Mouse (Mus musculus): Measurements from ENCODE around the gene Rassf1.

The Rassf1 gene

GRCm38 (mm10) chr9:107579023-107579900, 27.9 kb downstream of the Rassf1 start:
- in situ Hi-C loops (cut with MboI; ENCODE audit: low sequenced_read_pairs): no loop called here

DNA sequence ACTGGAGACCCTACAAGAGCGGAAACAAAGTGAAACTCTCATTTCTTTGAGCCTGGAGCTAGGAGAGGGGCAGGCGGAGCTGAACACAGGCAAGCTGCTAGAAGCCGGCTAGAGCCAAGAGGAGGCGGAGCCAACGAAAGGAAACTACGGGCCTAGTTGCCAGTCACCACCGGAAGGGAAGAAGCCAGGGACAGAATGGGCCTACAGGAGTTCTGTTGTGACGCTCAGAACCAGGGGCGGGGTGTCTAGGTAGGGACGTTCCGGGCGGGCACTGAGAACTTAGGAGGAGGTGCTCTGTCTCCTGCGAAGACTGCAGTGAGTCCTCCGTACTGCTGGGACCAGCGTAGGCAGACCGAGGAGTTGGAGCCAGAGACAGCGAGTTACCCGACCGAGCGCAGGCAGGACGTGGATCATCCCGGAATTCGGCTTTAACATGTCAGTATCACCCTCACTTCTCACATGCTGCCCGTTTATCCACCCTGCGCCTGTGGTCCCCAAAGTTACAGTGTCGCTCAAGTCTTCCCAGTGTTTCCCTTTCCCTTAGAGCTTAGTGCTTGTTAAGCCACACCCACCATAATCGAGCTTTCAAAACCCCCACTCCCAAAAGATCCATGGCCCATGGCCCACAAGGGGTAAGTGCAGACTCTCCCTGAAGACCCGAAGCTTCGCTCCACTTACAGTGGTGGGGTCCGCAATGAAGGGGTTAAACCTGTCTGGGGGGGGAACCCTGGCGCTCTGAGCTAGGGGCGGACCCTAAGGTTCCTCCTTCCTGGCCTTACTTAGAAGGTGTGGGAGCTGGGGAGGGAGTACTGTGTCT, 29.4 kb downstream of the Rassf1 start, which contains the start of gene Hyal3:
Gene Hyal3, plus strand, starts transcription at position 318 of the 817 bp plus-strand sequence.
- in situ Hi-C loops (cut with MboI; ENCODE audit: low sequenced_read_pairs): no loop called here

GRCm38 (mm10) chr9:107581584-107581983, 30.2 kb downstream of the Rassf1 start:
- in situ Hi-C loops (cut with MboI; ENCODE audit: low sequenced_read_pairs): no loop called here

- in situ Hi-C loops (cut with MboI; ENCODE audit: low sequenced_read_pairs): no loop called here
Observed at GRCm38 (mm10) chr9:107582509-107583062, 31.2 kb downstream of the Rassf1 start.

GRCm38 (mm10) chr9:107583174-107583573, 31.8 kb downstream of the Rassf1 start:
- in situ Hi-C loops (cut with MboI; ENCODE audit: low sequenced_read_pairs): no loop called here

GRCm38 (mm10) chr9:107586504-107586903, 35.1 kb downstream of the Rassf1 start:
- in situ Hi-C loops (cut with MboI; ENCODE audit: low sequenced_read_pairs): no loop called here

DNA sequence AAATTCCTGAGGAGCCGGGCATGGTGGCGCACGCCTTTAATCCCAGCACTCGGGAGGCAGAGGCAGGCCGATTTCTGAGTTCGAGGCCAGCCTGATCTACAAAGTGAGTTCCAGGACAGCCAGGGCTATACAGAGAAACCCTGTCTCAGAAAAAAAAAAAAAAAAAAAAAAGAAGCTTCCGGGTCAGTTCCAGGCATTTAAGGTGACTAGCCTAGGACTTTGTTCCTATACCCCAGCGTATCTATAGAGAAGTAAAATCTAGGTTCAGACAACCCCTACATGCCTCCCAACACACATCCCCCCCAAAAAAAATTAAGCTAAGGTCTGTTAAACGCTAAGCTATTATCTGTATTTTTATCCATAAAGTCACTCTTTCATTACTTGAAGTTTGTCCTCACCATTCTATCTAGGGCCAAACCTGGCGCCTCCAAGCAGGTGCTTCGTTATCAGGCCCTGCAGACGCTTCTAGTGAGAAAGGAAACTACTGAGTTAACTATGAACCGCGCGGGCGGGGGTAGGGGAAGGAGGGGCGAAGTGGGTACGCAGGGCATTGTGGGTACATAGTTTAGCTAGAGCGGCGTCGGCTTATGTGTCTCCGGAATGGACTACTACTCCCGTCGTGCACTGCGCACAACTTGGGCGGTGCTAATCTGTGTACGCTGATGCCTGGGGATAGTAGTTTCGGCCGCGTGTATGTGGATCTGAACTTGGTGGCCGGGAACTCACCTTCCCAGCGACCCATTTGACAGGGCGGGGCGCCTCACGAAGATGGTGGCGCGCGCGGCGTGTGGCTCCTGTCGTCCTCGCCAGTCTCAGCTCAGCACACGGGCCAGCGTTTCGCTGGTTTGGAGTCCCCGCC, 35.8 kb downstream of the Rassf1 start, which contains the start of gene Ifrd2:
Gene Ifrd2, plus strand, starts transcription at position 669 of the 859 bp plus-strand sequence.
- in situ Hi-C loops (cut with MboI; ENCODE audit: low sequenced_read_pairs): no loop called here

- in situ Hi-C loops (cut with MboI; ENCODE audit: low sequenced_read_pairs): no loop called here
Observed at GRCm38 (mm10) chr9:107587833-107588639, 36.7 kb downstream of the Rassf1 start.

DNA sequence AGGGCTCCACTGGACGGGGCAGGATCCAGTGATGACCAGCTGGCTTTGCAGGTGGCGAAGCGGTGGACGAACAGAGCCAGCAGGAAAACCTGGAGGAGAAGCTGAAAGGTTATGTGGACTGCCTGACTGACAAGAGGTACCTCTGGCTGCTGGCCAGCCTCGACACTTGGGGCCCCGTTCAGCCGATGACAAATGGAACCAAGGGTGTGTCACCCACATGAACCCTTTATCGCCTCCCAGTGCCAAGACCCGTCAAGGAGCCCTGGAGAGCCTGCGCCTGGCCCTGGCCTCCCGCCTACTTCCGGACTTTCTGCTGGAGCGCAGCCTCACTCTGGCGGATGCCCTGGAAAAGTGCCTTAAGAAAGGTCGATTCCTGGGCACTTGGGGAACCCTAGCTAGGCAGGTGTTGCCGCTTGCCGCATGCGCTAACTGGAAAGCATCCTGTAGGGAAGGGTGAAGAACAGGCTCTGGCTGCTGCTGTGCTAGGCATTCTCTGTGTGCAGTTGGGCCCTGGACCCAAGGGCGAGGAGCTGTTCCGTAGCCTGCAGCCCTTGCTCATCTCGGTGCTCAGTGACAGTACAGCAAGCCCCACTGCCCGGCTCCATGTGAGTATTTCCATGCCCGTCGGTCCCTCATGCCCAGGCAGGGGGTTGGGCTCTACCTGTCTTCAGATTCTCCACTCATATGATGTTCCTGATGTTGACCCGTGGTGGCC, 38.9 kb downstream of the Rassf1 start:
- in situ Hi-C loops (cut with MboI; ENCODE audit: low sequenced_read_pairs): no loop called here

GRCm38 (mm10) chr9:107590773-107591060, 39.4 kb downstream of the Rassf1 start:
- in situ Hi-C loops (cut with MboI; ENCODE audit: low sequenced_read_pairs): no loop called here

GRCm38 (mm10) chr9:107593101-107593976, 42.0 kb downstream of the Rassf1 start:
- in situ Hi-C loops (cut with MboI; ENCODE audit: low sequenced_read_pairs): no loop called here

DNA sequence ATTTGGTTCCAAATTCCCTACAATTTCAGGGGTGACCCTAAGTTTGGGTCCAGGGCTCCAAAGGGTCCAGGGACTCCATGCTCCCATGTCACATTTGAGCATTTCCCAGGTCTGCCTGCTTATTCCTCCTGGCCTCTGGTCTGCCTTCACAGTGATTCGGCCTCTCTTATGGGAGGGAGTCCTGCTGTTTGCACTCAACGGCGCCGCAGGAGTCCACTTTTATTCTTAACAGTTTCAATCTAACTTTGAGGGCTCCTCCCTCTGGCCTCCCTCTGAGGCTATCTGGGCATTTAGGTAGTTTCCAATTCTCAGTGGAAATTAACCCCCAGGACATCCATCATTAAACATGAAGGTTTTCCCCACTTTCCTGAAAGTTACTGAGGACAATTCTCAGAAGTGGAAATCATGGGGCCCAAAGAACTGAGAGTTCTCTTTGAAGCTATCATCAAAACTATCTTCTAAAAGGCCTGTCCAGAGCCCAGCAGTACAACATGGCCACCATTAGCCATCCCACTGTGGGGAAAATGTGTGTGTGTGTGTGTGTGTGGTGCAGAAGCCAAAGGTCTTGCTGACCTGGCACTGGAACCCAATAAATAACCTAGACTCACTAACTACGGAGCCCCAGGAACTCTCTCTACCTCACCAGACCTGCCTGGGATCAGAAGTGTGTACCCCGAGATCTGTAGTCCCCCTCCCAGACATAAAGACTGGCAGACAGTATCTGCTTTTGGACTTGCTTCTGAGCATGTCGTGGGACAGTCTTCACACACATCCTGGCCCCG, 43.1 kb downstream of the Rassf1 start:
- in situ Hi-C loops (cut with MboI; ENCODE audit: low sequenced_read_pairs): no loop called here

DNA sequence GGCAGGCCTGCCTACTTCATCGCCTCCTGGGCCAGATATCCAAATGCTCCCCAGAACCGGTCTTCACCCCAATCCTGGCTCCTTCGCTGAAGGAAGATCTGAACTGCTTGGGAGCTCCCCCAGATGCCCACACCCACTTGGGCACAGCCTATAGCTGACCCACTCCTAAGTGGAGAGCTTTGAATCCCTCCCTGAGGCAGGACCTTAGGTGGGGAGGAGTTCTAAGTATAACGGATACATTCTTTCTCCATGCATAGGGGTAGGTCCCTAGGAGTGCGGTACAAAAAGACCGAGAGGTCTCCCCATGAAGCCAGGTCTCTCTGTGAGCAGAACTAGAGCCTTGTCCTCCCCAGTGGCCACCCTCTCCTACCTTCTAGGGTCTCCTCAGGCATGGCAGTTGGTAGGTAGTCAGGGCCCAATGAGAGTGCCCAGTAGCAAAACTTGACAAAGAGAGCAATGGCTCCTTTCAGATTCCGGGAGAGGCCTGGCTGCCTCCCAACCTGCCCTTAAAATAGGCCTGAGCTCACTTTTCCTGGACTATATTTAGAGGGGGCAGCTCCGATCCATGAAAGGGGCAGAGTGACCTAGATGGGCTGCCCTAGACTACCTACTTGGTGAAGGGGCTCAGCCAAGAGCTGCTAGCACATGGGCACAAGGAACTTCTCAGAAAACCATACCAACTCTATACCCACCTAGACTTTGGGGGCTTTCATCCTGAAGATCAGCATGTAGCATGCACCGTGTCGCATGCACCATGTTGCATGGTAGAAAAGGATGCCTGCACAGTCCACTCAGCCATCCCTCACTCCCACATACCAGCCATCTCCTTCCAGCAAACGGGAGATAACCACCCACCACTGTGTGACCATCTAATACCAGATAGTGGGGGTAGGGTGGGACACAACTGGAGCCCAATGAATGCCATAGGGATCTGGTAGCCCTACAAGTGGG, 45.5 kb downstream of the Rassf1 start:
- in situ Hi-C loops (cut with MboI; ENCODE audit: low sequenced_read_pairs): no loop called here

- in situ Hi-C loops (cut with MboI; ENCODE audit: low sequenced_read_pairs): no loop called here
Observed at GRCm38 (mm10) chr9:107598385-107598784, 47.0 kb downstream of the Rassf1 start.

DNA sequence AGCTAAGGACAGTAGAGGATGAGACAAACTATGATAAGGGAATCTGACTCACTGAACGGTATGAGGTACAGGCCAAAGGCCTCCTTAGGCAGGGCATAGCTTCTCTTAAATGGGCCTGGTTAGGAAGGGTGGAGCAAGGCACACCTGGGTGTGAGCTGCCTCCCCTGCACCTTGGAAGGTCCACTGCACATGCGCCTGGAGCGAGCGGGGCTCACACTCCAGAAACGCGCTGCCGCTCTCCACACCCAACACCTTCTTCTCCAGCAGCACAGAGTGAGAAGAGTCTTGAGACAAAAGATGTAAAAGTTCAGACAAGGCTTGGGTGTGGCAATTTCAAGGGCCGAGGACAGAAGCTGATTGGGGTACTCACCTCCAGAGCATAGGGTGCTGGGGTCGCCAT, 48.1 kb downstream of the Rassf1 start:
- in situ Hi-C loops (cut with MboI; ENCODE audit: low sequenced_read_pairs): no loop called here

- in situ Hi-C loops (cut with MboI; ENCODE audit: low sequenced_read_pairs): no loop called here
Observed at GRCm38 (mm10) chr9:107599842-107600241, 48.5 kb downstream of the Rassf1 start.
